Mouse (Mus musculus) cortical plate, adult 2 months (tissue): ENCODE measurements around the gene Rnf31.

Experiments used
- CTCF ChIP-seq: fragments of 200-500 bp; IDR thresholded peaks from 2 replicates; pipeline ENCODE4 v1.5.1; 2011; ENCODE audit warnings: mild to moderate bottlenecking, control low read depth, low read length; ENCODE audit not compliant: insufficient read depth; ENCODE audit errors: extremely low read depth
- POLR2A ChIP-seq: fragments of 200-500 bp; IDR thresholded peaks from 2 replicates; pipeline ENCODE4 v1.6.1; 2011; ENCODE audit warnings: mild to moderate bottlenecking, low read length, control low read depth; ENCODE audit not compliant: insufficient read depth; ENCODE audit errors: extremely low read depth

GRCm38 (mm10) chr14:55560202-55561073 is 31.1 kb upstream of the Rnf31 start, which contains the start of gene A730061H03Rik:
- TF ChIP-seq CTCF (no peak), POLR2A (peak; percentile 95)
